Mouse (Mus musculus) heart, embryonic 14.5 days (tissue): ENCODE results near the gene Cd1d1. TPM values are rescaled to one million over a fixed set of nuclear protein-coding genes. Genes with fewer than 3 reads are reported as not detected.

Experiments used
- ATAC-seq: fragments of 200-750 bp; cut with Nextera tagmentation; 2 replicates; pipeline ENCODE4 v1.8.0; 2017; ENCODE audit warnings: low read depth, moderate TSS enrichment; ENCODE audit not compliant: insufficient number of reproducible peaks, insufficient read depth, low FRiP score
- H3K27ac ChIP-seq, 2 experiments: fragments of 200-500 bp in 1 of 2; fragments of 300-500 bp in 1 of 2; sonication (generic) in 1 of 2; replicated peaks in 1 of 2; 2 replicates each; pipeline ENCODE4 v1.5.1; 2012 to 2014; ENCODE audit warnings: low read depth in 2 of 2, low read length in 2 of 2, control low read depth in 1 of 2, mild to moderate bottlenecking in 1 of 2, mixed read lengths in 1 of 2; ENCODE audit not compliant: control insufficient read depth in 1 of 2, insufficient read depth in 1 of 2
- H3K27me3 ChIP-seq: fragments of 300-500 bp; sonication (generic); 2 replicates; pipeline ENCODE4 v1.6.1; 2014; ENCODE audit warnings: mild to moderate bottlenecking, low read length, control low read depth; ENCODE audit not compliant: control insufficient read depth, insufficient read depth
- H3K36me3 ChIP-seq: fragments of 300-500 bp; sonication (generic); 2 replicates; pipeline ENCODE4 v1.6.1; 2014; ENCODE audit warnings: mild to moderate bottlenecking, control low read depth, low read length, mixed read lengths; ENCODE audit not compliant: control insufficient read depth, insufficient read depth
- H3K4me1 ChIP-seq, 2 experiments: fragments of 200-500 bp in 1 of 2; fragments of 300-500 bp in 1 of 2; sonication (generic) in 1 of 2; 2 replicates each; pipeline ENCODE4 v1.6.1; 2012 to 2014; ENCODE audit warnings: low read length in 2 of 2, control low read depth in 1 of 2, mixed read lengths in 1 of 2; ENCODE audit not compliant: control insufficient read depth in 2 of 2, insufficient read depth in 2 of 2
- H3K4me2 ChIP-seq: fragments of 300-500 bp; sonication (generic); 2 replicates; pipeline ENCODE4 v1.6.1; 2014; ENCODE audit warnings: mild to moderate bottlenecking, low read length
- H3K4me3 ChIP-seq, 2 experiments: fragments of 200-500 bp in 1 of 2; fragments of 300-500 bp in 1 of 2; sonication (generic) in 1 of 2; 2 replicates each; pipeline ENCODE4 v1.5.1; 2012 to 2014; ENCODE audit warnings: low read length in 2 of 2, mild to moderate bottlenecking in 2 of 2, control low read depth in 1 of 2, low read depth in 1 of 2, moderate library complexity in 1 of 2; ENCODE audit not compliant: control insufficient read depth in 1 of 2, insufficient read depth in 1 of 2
- H3K9ac ChIP-seq: fragments of 300-500 bp; sonication (generic); 2 replicates; pipeline ENCODE4 v1.6.1; 2014; ENCODE audit warnings: mild to moderate bottlenecking, low read length
- H3K9me3 ChIP-seq: fragments of 300-500 bp; sonication (generic); 2 replicates; pipeline ENCODE4 v1.6.1; 2016; ENCODE audit warnings: low read length, control low read depth; ENCODE audit not compliant: control insufficient read depth
- WGBS: fragments of 180-500 bp; shearing (Covaris S2); extraction: QIAGEN DNeasy Blood & Tissue Kit; methylation state at CpG from one replicate; pipeline ENCODE4 v1.1.7; 2014; 5-methylcytosine and 5-hydroxymethylcytosine counted together
- polyA plus RNA-seq: library from polyadenylated mRNA; unstranded; fragments of >200 nt; fragmentation: Nextera tagmentation; extraction: Ambion mirVana; gene quantifications from 2 replicates; pipeline ENCODE4 v1.2.1, GENCODE M21; 2014

Gene Cd1d1
- 60.3 and 62.3 TPM in 2 replicates for polyA plus RNA-seq

GRCm38 (mm10) chr3:86999415-86999740 lies at the start of gene Cd1d1:
Gene Cd1d1, minus strand, starts transcription at chr3:86999441.
- H3K4me1 ChIP-seq, result peaks cover 5 to 10% of the 10 kb centered on the region in 2 experiments
- no peaks in the 10 kb centered on the region for H3K9me3 ChIP-seq
- H3K4me3 ChIP-seq, result peak within 1 kb of the TSS; percentile 47 to 78
- H3K36me3 ChIP-seq, result no peaks in the 10 kb centered on the region
- H3K27me3 ChIP-seq, result no peaks in the 10 kb centered on the region
- no peak for ATAC-seq
- peak within 1 kb of the TSS; percentile 62 for H3K4me2 ChIP-seq
- peak within 1 kb of the TSS; percentile 87 to 96 for H3K27ac ChIP-seq
- WGBS, result 26% methylated on average over 8 of the region's 8 CpGs
- H3K9ac ChIP-seq, result peak within 1 kb of the TSS; percentile 73

GRCm38 (mm10) chr3:87047801-87048200 lies 48.6 kb upstream of the Cd1d1 start:
- no peaks in the 10 kb centered on the region for H3K9me3 ChIP-seq
- H3K4me2 ChIP-seq, result no peak overlapping the region
- H3K27me3 ChIP-seq, result no peaks in the 10 kb centered on the region
- peaks cover 0 to 3% of the 10 kb centered on the region in 2 experiments; a peak in 1 of 4 replicates for H3K4me1 ChIP-seq
- WGBS, result 94% methylated on average over 5 of the region's 5 CpGs
- ATAC-seq, result no peak
- H3K4me3 ChIP-seq, result no peak overlapping the region
- H3K9ac ChIP-seq, result no peak overlapping the region
- no peaks in the 10 kb centered on the region for H3K36me3 ChIP-seq
- H3K27ac ChIP-seq, result no peak overlapping the region

- Histone ChIP-seq H3K9ac (no peak overlapping the region), H3K4me2 (no peak overlapping the region), H3K27ac (no peak overlapping the region), H3K27me3 (no peaks in the 10 kb centered on the region), H3K36me3 (no peaks in the 10 kb centered on the region), H3K4me3 (no peak overlapping the region), H3K4me1 (peaks cover 0 to 3% of the 10 kb centered on the region in 2 experiments; a peak in 1 of 4 replicates), H3K9me3 (no peaks in the 10 kb centered on the region)
- no peak for ATAC-seq
- 72% methylated on average over 2 of the region's 2 CpGs for WGBS
Measured at GRCm38 (mm10) chr3:87041733-87042132, 42.5 kb upstream of the Cd1d1 start.

GRCm38 (mm10) chr3:87038500-87038899 lies 39.3 kb upstream of the Cd1d1 start:
- Histone ChIP-seq H3K9me3 (no peaks in the 10 kb centered on the region), H3K4me1 (no peaks in the 10 kb centered on the region), H3K9ac (no peak overlapping the region), H3K27me3 (no peaks in the 10 kb centered on the region), H3K4me2 (no peak overlapping the region), H3K4me3 (no peak overlapping the region), H3K36me3 (no peaks in the 10 kb centered on the region), H3K27ac (no peak overlapping the region)
- no peak for ATAC-seq
- 73% methylated on average over 6 of the region's 6 CpGs for WGBS

GRCm38 (mm10) chr3:87034061-87034460 lies 34.8 kb upstream of the Cd1d1 start:
- H3K4me3 ChIP-seq, result no peak overlapping the region
- 90% methylated on average over 4 of the region's 4 CpGs for WGBS
- no peaks in the 10 kb centered on the region for H3K4me1 ChIP-seq
- H3K36me3 ChIP-seq, result no peaks in the 10 kb centered on the region
- H3K9me3 ChIP-seq, result no peaks in the 10 kb centered on the region
- no peak overlapping the region for H3K27ac ChIP-seq
- no peaks in the 10 kb centered on the region for H3K27me3 ChIP-seq
- H3K9ac ChIP-seq, result no peak overlapping the region
- ATAC-seq, result no peak
- no peak overlapping the region for H3K4me2 ChIP-seq

GRCm38 (mm10) chr3:87033357-87033756 lies 34.1 kb upstream of the Cd1d1 start:
- no peak overlapping the region for H3K4me2 ChIP-seq
- H3K27me3 ChIP-seq, result no peaks in the 10 kb centered on the region
- H3K9me3 ChIP-seq, result no peaks in the 10 kb centered on the region
- no peak for ATAC-seq
- no peaks in the 10 kb centered on the region for H3K36me3 ChIP-seq
- no peaks in the 10 kb centered on the region for H3K4me1 ChIP-seq
- H3K9ac ChIP-seq, result no peak overlapping the region
- no peak overlapping the region for H3K27ac ChIP-seq
- 12% methylated on average over 8 of the region's 8 CpGs for whole genome bisulfite sequencing
- no peak overlapping the region for H3K4me3 ChIP-seq

GRCm38 (mm10) chr3:87030855-87031254 lies 31.6 kb upstream of the Cd1d1 start:
- no peaks in the 10 kb centered on the region for H3K27me3 ChIP-seq

GRCm38 (mm10) chr3:87017707-87018106 lies 18.5 kb upstream of the Cd1d1 start:
- no peak overlapping the region for H3K4me3 ChIP-seq
- H3K4me1 ChIP-seq, result no peaks in the 10 kb centered on the region
- no peak overlapping the region for H3K4me2 ChIP-seq
- H3K27ac ChIP-seq, result no peak overlapping the region
- H3K36me3 ChIP-seq, result no peaks in the 10 kb centered on the region
- 60% methylated on average over 2 of the region's 2 CpGs for WGBS
- no peaks in the 10 kb centered on the region for H3K27me3 ChIP-seq
- no peak for ATAC-seq
- H3K9ac ChIP-seq, result no peak overlapping the region
- no peaks in the 10 kb centered on the region for H3K9me3 ChIP-seq

More at GRCm38 (mm10) chr3:87030855-87031254, 31.6 kb upstream of the Cd1d1 start:
- ATAC-seq, result no peak
- Histone ChIP-seq H3K4me2 (no peak overlapping the region), H3K9ac (no peak overlapping the region), H3K36me3 (no peaks in the 10 kb centered on the region), H3K9me3 (no peaks in the 10 kb centered on the region), H3K4me1 (no peaks in the 10 kb centered on the region), H3K27ac (no peak overlapping the region), H3K4me3 (no peak overlapping the region)
- 19% methylated on average over 6 of the region's 6 CpGs for WGBS
